Mouse (Mus musculus) thymus, postnatal 14 days (tissue): ENCODE results near the gene Sh3bp5.

Source experiments
- DNase-seq: peaks from one replicate; pipeline ENCODE4 v3.0.0; 2021

The Sh3bp5 gene

GRCm38 (mm10) chr14:31392300-31392699, 43.6 kb downstream of the Sh3bp5 start:
- DNase-seq: no peak

GRCm38 (mm10) chr14:31389421-31390147, 46.3 kb downstream of the Sh3bp5 start:
- no peak for DNase-seq

GRCm38 (mm10) chr14:31388086-31388872, 47.6 kb downstream of the Sh3bp5 start:
- no peak for DNase-seq

GRCm38 (mm10) chr14:31387301-31387981, 48.4 kb downstream of the Sh3bp5 start:
- peak; percentile 69 for DNase-seq

GRCm38 (mm10) chr14:31385977-31386697, 49.7 kb downstream of the Sh3bp5 start:
- peak; percentile 83 for DNase-seq

- no peak for DNase-seq
These were observed 50.5 kb downstream of the Sh3bp5 start for GRCm38 (mm10) chr14:31385406-31385805.

- no peak for DNase-seq
These were observed 51.2 kb downstream of the Sh3bp5 start for GRCm38 (mm10) chr14:31384366-31385323.

GRCm38 (mm10) chr14:31383470-31384050, 52.3 kb downstream of the Sh3bp5 start:
- DNase-seq: no peak

- DNase-seq: no peak
These were observed 53.6 kb downstream of the Sh3bp5 start for GRCm38 (mm10) chr14:31382276-31382675.

GRCm38 (mm10) chr14:31376331-31376730, 59.5 kb downstream of the Sh3bp5 start:
- no peak for DNase-seq

- DNase-seq: no peak
These were observed 61.5 kb downstream of the Sh3bp5 start for GRCm38 (mm10) chr14:31374390-31374789.

GRCm38 (mm10) chr14:31369377-31369776, 66.5 kb downstream of the Sh3bp5 start:
- no peak for DNase-seq

- no peak for DNase-seq
These were observed 67.9 kb downstream of the Sh3bp5 start for GRCm38 (mm10) chr14:31367951-31368350.

- peak; percentile 80 for DNase-seq
These were observed 70.5 kb downstream of the Sh3bp5 start for GRCm38 (mm10) chr14:31365350-31365749.

- no peak for DNase-seq
These were observed 71.3 kb downstream of the Sh3bp5 start for GRCm38 (mm10) chr14:31364589-31364988.

- DNase-seq: no peak
These were observed 73.6 kb downstream of the Sh3bp5 start for GRCm38 (mm10) chr14:31362236-31362635.

GRCm38 (mm10) chr14:31345367-31345766, 90.5 kb downstream of the Sh3bp5 start:
- no peak for DNase-seq

GRCm38 (mm10) chr14:31343241-31343640, 92.6 kb downstream of the Sh3bp5 start:
- DNase-seq: no peak

- DNase-seq: no peak
These were observed 97.9 kb downstream of the Sh3bp5 start for GRCm38 (mm10) chr14:31337947-31338346.

- DNase-seq: peak; percentile 13
These were observed 98.5 kb downstream of the Sh3bp5 start for GRCm38 (mm10) chr14:31337406-31337805.
